Mouse (Mus musculus): ENCODE measurements around the gene Snapc3.
A peak's percentile ranks its signal among the peaks of the same experiment; 100 is the strongest.

- TF ChIP-seq CTCF (IDR thresholded peaks at IDR 0.05): peak; percentile 11
- TF ChIP-seq POLR2A (IDR thresholded peaks at IDR 0.05; ENCODE audit: insufficient read depth, low read depth, low read length): peak; percentile 95
Observed at GRCm38 (mm10) chr4:83417160-83417819, at the start of gene Snapc3.
